Mouse (Mus musculus) CH12.LX (cell line): ENCODE data around the gene Atf7ip2. TPM values are rescaled to one million over a fixed set of nuclear protein-coding genes. Genes with fewer than 3 reads are reported as not detected.

Experiments
- DNase-seq: peaks from one replicate; pipeline ENCODE4 v3.0.0-alpha.2; 2013; ENCODE audit errors: extremely low read depth
- H3K27ac ChIP-seq: 2 replicates; pipeline ENCODE4 v1.5.1; 2012; ENCODE audit warnings: low read depth, mild to moderate bottlenecking, control low read depth, moderate library complexity; ENCODE audit not compliant: insufficient read depth
- H3K27me3 ChIP-seq: replicated peaks from 2 replicates; pipeline ENCODE3; 2012; ENCODE audit warnings: inconsistent platforms
- H3K36me3 ChIP-seq, 2 experiments: replicated peaks in 1 of 2; 2 replicates each; pipeline versions ENCODE3 to v1.6.1; 2012; ENCODE audit warnings: inconsistent platforms in 1 of 2, low read length in 1 of 2, mild to moderate bottlenecking in 1 of 2, mixed read lengths in 1 of 2, moderate library complexity in 1 of 2; ENCODE audit not compliant: control insufficient read depth in 1 of 2, insufficient read depth in 1 of 2
- H3K4me1 ChIP-seq, 2 experiments: 2 replicates each; pipeline ENCODE4 v1.6.1; 2012; ENCODE audit warnings: inconsistent platforms in 1 of 2, moderate library complexity in 1 of 2; ENCODE audit not compliant: insufficient read depth in 2 of 2, control insufficient read depth in 1 of 2
- H3K4me2 ChIP-seq: 2 replicates; pipeline ENCODE4 v1.6.1; 2012; ENCODE audit warnings: low read depth, mild to moderate bottlenecking, control low read depth; ENCODE audit not compliant: poor library complexity, insufficient read depth, severe bottlenecking
- H3K4me3 ChIP-seq, 3 experiments: fragments of 150-350 bp in 1 of 3; sonication (generic) in 1 of 3; replicated peaks in 1 of 3; 2 replicates each; pipeline versions ENCODE3 to v1.5.1; 2011 to 2012; ENCODE audit warnings: low read depth in 2 of 3, low read length in 2 of 3, mild to moderate bottlenecking in 2 of 3, moderate library complexity in 2 of 3, control low read depth in 1 of 3, improper control_type of control experiment in 1 of 3, inconsistent platforms in 1 of 3, mixed read lengths in 1 of 3; ENCODE audit not compliant: poor library complexity in 1 of 3
- H3K79me2 ChIP-seq: replicated peaks from 2 replicates; pipeline ENCODE4 v1.6.1; 2012; ENCODE audit warnings: mild to moderate bottlenecking, moderate library complexity; ENCODE audit not compliant: control insufficient read depth, poor library complexity, insufficient read depth, severe bottlenecking; ENCODE audit errors: extremely low read depth
- H3K9ac ChIP-seq: 2 replicates; pipeline ENCODE4 v1.6.1; 2012; ENCODE audit warnings: low read depth, mild to moderate bottlenecking, control low read depth, moderate library complexity; ENCODE audit not compliant: insufficient read depth
- H3K9me3 ChIP-seq: replicated peaks from 2 replicates; pipeline ENCODE3; 2012; ENCODE audit warnings: low read length, inconsistent platforms, mixed read lengths
- BHLHE40 ChIP-seq: IDR thresholded peaks from 2 replicates; pipeline ENCODE4 v1.6.1; 2011; ENCODE audit warnings: mild to moderate bottlenecking, low read depth, low read length, improper control_type of control experiment
- CHD1 ChIP-seq: IDR thresholded peaks from 2 replicates; pipeline ENCODE4 v1.6.1; 2012; ENCODE audit warnings: low read depth, low read length, improper control_type of control experiment, inconsistent platforms
- CHD2 ChIP-seq: IDR thresholded peaks from 2 replicates; pipeline ENCODE4 v1.6.1; 2011; ENCODE audit warnings: low read length, improper control_type of control experiment
- CTCF ChIP-seq, 2 experiments: IDR thresholded peaks in 1 of 2; conservative IDR thresholded peaks in 1 of 2; 2 replicates each; pipeline ENCODE4 v1.5.1; 2011 to 2012; ENCODE audit warnings: low read depth in 2 of 2, low read length in 2 of 2, improper control_type of control experiment in 1 of 2, inconsistent platforms in 1 of 2, mild to moderate bottlenecking in 1 of 2, moderate library complexity in 1 of 2
- E2F4 ChIP-seq: IDR thresholded peaks from 2 replicates; pipeline ENCODE4 v1.6.1; 2011; ENCODE audit warnings: low read depth, low read length, improper control_type of control experiment; ENCODE audit not compliant: insufficient replicate concordance
- ELF1 ChIP-seq: IDR thresholded peaks from 2 replicates; pipeline ENCODE4 v1.6.1; 2014; ENCODE audit warnings: low read depth, mild to moderate bottlenecking, inconsistent platforms, low read length, improper control_type of control experiment
- EP300 ChIP-seq: IDR thresholded peaks from 2 replicates; pipeline ENCODE4 v1.6.1; 2011; ENCODE audit warnings: low read length, improper control_type of control experiment
- ETS1 ChIP-seq: conservative IDR thresholded peaks from 2 replicates; pipeline ENCODE4 v1.6.1; 2012; ENCODE audit warnings: low read depth, mild to moderate bottlenecking, inconsistent platforms, low read length, improper control_type of control experiment, moderate library complexity
- GABPA ChIP-seq: IDR thresholded peaks from 2 replicates; pipeline ENCODE4 v1.6.1; 2012; ENCODE audit warnings: low read depth, low read length, improper control_type of control experiment, inconsistent platforms; ENCODE audit not compliant: insufficient replicate concordance
- HCFC1 ChIP-seq: IDR thresholded peaks from 2 replicates; pipeline ENCODE4 v1.6.1; 2012; ENCODE audit warnings: low read depth, mild to moderate bottlenecking, inconsistent platforms, low read length, improper control_type of control experiment
- IRF4 ChIP-seq: IDR thresholded peaks from 2 replicates; pipeline ENCODE4 v1.6.1; 2014; ENCODE audit warnings: low read depth, mild to moderate bottlenecking, inconsistent platforms, low read length, improper control_type of control experiment
- JUN ChIP-seq: IDR thresholded peaks from 2 replicates; pipeline ENCODE4 v1.6.1; 2011; ENCODE audit warnings: low read depth, mild to moderate bottlenecking, low read length, improper control_type of control experiment, moderate library complexity; ENCODE audit not compliant: insufficient read depth
- JUND ChIP-seq: conservative IDR thresholded peaks from 2 replicates; pipeline ENCODE4 v1.6.1; 2011; ENCODE audit warnings: low read depth, low read length, improper control_type of control experiment
- KAT2A ChIP-seq: IDR thresholded peaks from 2 replicates; pipeline ENCODE4 v1.6.1; 2012; ENCODE audit warnings: low read length, improper control_type of control experiment, inconsistent platforms; ENCODE audit not compliant: insufficient replicate concordance
- MAFK ChIP-seq: IDR thresholded peaks from 2 replicates; pipeline ENCODE4 v1.6.1; 2011; ENCODE audit warnings: low read length, improper control_type of control experiment; ENCODE audit not compliant: insufficient replicate concordance
- MAX ChIP-seq: IDR thresholded peaks from 2 replicates; pipeline ENCODE4 v1.6.1; 2011; ENCODE audit warnings: low read length, improper control_type of control experiment
- MAZ ChIP-seq: IDR thresholded peaks from 2 replicates; pipeline ENCODE4 v1.6.1; 2012; ENCODE audit warnings: low read depth, mild to moderate bottlenecking, inconsistent platforms, low read length, improper control_type of control experiment, moderate library complexity
- MEF2A ChIP-seq: IDR thresholded peaks from 2 replicates; pipeline ENCODE4 v1.6.1; 2014; ENCODE audit warnings: low read depth, mild to moderate bottlenecking, inconsistent platforms, low read length, improper control_type of control experiment, borderline replicate concordance
- MXI1 ChIP-seq: IDR thresholded peaks from 2 replicates; pipeline ENCODE4 v1.6.1; 2011; ENCODE audit warnings: mild to moderate bottlenecking, low read depth, low read length, improper control_type of control experiment
- MYC ChIP-seq: IDR thresholded peaks from 2 replicates; pipeline ENCODE4 v1.6.1; 2011; ENCODE audit warnings: low read depth, mild to moderate bottlenecking, improper control_type of control experiment, low read length
- NELFE ChIP-seq: IDR thresholded peaks from 2 replicates; pipeline ENCODE4 v1.6.1; 2011; ENCODE audit warnings: low read depth, low read length, improper control_type of control experiment
- NRF1 ChIP-seq: IDR thresholded peaks from 2 replicates; pipeline ENCODE4 v1.6.1; 2014; ENCODE audit warnings: low read depth, mild to moderate bottlenecking, inconsistent platforms, low read length, improper control_type of control experiment, moderate library complexity
- PAX5 ChIP-seq: IDR thresholded peaks from 2 replicates; pipeline ENCODE4 v1.6.1; 2012; ENCODE audit warnings: low read length, inconsistent platforms, mixed read lengths
- POLR2A ChIP-seq: IDR thresholded peaks from 2 replicates; pipeline ENCODE4 v1.6.1; 2011; ENCODE audit warnings: low read depth, mild to moderate bottlenecking, improper control_type of control experiment, low read length
- POLR2AphosphoS2 ChIP-seq: IDR thresholded peaks from 2 replicates; pipeline ENCODE4 v1.6.1; 2011; ENCODE audit warnings: low read depth, low read length, improper control_type of control experiment
- RAD21 ChIP-seq: IDR thresholded peaks from 2 replicates; pipeline ENCODE4 v1.6.1; 2011; ENCODE audit warnings: low read depth, mild to moderate bottlenecking, low read length, improper control_type of control experiment, moderate library complexity
- RCOR1 ChIP-seq: conservative IDR thresholded peaks from 2 replicates; pipeline ENCODE4 v1.6.1; 2012; ENCODE audit warnings: low read depth, mild to moderate bottlenecking, inconsistent platforms, low read length, improper control_type of control experiment
- SIN3A ChIP-seq: IDR thresholded peaks from 2 replicates; pipeline ENCODE4 v1.6.1; 2012; ENCODE audit warnings: low read length, improper control_type of control experiment, inconsistent platforms
- SMC3 ChIP-seq: IDR thresholded peaks from 2 replicates; pipeline ENCODE4 v1.6.1; 2011; ENCODE audit warnings: low read depth, low read length, improper control_type of control experiment
- TBP ChIP-seq: conservative IDR thresholded peaks from 2 replicates; pipeline ENCODE4 v1.6.1; 2011; ENCODE audit warnings: low read depth, low read length, improper control_type of control experiment
- TCF12 ChIP-seq: IDR thresholded peaks from 2 replicates; pipeline ENCODE4 v1.6.1; 2014; ENCODE audit warnings: low read depth, mild to moderate bottlenecking, inconsistent platforms, low read length, improper control_type of control experiment
- UBTF ChIP-seq: IDR thresholded peaks from 2 replicates; pipeline ENCODE4 v1.6.1; 2012; ENCODE audit warnings: low read depth, mild to moderate bottlenecking, inconsistent platforms, low read length, improper control_type of control experiment, moderate library complexity
- USF1 ChIP-seq: IDR thresholded peaks from 2 replicates; pipeline ENCODE4 v1.6.1; 2014; ENCODE audit warnings: low read depth, mild to moderate bottlenecking, inconsistent platforms, low read length, improper control_type of control experiment
- USF2 ChIP-seq: conservative IDR thresholded peaks from 2 replicates; pipeline ENCODE4 v1.6.1; 2011; ENCODE audit warnings: low read depth, low read length, improper control_type of control experiment
- ZC3H11A ChIP-seq: IDR thresholded peaks from 2 replicates; pipeline ENCODE4 v1.6.1; 2012; ENCODE audit warnings: low read depth, mild to moderate bottlenecking, inconsistent platforms, low read length, improper control_type of control experiment
- ZKSCAN1 ChIP-seq: IDR thresholded peaks from 2 replicates; pipeline ENCODE4 v1.6.1; 2012; ENCODE audit warnings: low read depth, inconsistent platforms, low read length, improper control_type of control experiment, borderline replicate concordance
- ZMIZ1 ChIP-seq: IDR thresholded peaks from 2 replicates; pipeline ENCODE4 v1.6.1; 2012; ENCODE audit warnings: low read depth, mild to moderate bottlenecking, inconsistent platforms, low read length, improper control_type of control experiment
- ZNF384 ChIP-seq: IDR thresholded peaks from 2 replicates; pipeline ENCODE4 v1.6.1; 2012; ENCODE audit warnings: low read depth, low read length, improper control_type of control experiment, inconsistent platforms
- dilution Hi-C: fragments of 300-500 bp; cut with MboI; formaldehyde crosslinking; loops from 2 replicates; pipeline ENCODE4 v1.14.3; 2020; ENCODE audit warnings: low sequenced_read_pairs; ENCODE audit not compliant: extremely low pct_unique_long_range_greater_than_20kb, extremely low pct_ligation_motif_present
- in situ Hi-C: fragments of 300-500 bp; cut with MboI; formaldehyde crosslinking; loops from 3 replicates; pipeline ENCODE4 v1.14.3; 2019; ENCODE audit warnings: low sequenced_read_pairs, low pct_ligation_motif_present, low pct_unique_long_range_greater_than_20kb, mixed read lengths
- polyA plus RNA-seq: library from polyadenylated mRNA; unstranded; fragments of >175 nt; gene quantifications from 2 replicates; pipeline ENCODE4 v1.2.1, GENCODE M21; 2012; ENCODE audit warnings: low read depth; ENCODE audit not compliant: insufficient read length
- total RNA-seq, 2 experiments: library from RNA; depleted of rRNA; stranded (reverse); fragments of 300-350 nt in 1 of 2; fragments of >200 nt in 1 of 2; gene quantifications; 2 replicates each; pipeline ENCODE4 v1.2.3; 2012 to 2014

Atf7ip2 gene
- total and polyA plus RNA-seq, 3 experiments, result not detected

DNA sequence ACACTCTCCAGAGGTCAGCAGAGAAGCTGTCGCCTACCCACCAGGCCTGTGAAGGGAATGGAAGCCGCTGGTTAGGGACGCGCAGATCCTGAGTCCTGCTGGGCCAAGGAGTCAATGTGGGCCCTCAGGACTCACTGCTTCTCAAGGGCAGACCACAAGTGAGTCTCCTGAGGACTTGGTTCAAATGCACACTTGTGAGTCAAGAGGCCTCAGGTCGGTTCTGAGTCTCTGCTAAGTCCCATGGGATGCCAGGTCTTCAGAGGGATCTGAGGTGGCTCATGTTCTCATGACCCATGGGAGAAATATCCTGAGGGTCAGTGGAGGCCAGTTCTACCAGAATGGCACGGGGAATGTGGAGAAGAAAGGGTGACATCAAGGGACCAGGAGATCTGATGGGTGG is 95.6 kb downstream of the Atf7ip2 start:
- dilution Hi-C loops, result no loop called here
- H3K9ac ChIP-seq, result no peak overlapping the region
- H3K27me3 ChIP-seq, result peaks cover 9% of the 10 kb centered on the region
- H3K4me1 ChIP-seq, result peaks cover 20 to 31% of the 10 kb centered on the region in 2 experiments
- H3K4me2 ChIP-seq, result no peak overlapping the region
- peak; percentile 49 for DNase-seq
- no peak for TF ChIP-seq ZC3H11A
- no peak for TF ChIP-seq USF2
- no peak for TF ChIP-seq KAT2A
- TF ChIP-seq TCF12, result no peak
- TF ChIP-seq MEF2A, result no peak
- TF ChIP-seq USF1, result no peak
- TF ChIP-seq NELFE, result 0 out of 2 replicates have a peak, but pooled peaks have one; percentile 16
- no peak for TF ChIP-seq GABPA
- TF ChIP-seq ETS1, result peak; percentile 37; the same call in 1 of the 2 replicates
- no peak for TF ChIP-seq SMC3
- no peak for TF ChIP-seq UBTF
- no peak for TF ChIP-seq CHD1
- no peak for TF ChIP-seq NRF1
- TF ChIP-seq MXI1, result no peak
- no peak for TF ChIP-seq MAZ
- no peak for TF ChIP-seq CHD2
- TF ChIP-seq CTCF (conservative IDR thresholded peaks at IDR 0.05 in 1 of 2, IDR thresholded peaks at IDR 0.05 in 1 of 2; ENCODE audit: low read depth in 2 of 2, low read length in 2 of 2), result no peak
- no peak for TF ChIP-seq JUND
- TF ChIP-seq ZMIZ1, result no peak
- no peak for TF ChIP-seq POLR2AphosphoS2
- TF ChIP-seq E2F4, result no peak
- TF ChIP-seq MAFK, result 0 out of 2 replicates have a peak, but pooled peaks have one; percentile 31
- no peak for TF ChIP-seq HCFC1
- no peak for TF ChIP-seq PAX5
- no peak for TF ChIP-seq RCOR1
- peak; percentile 84 for TF ChIP-seq BHLHE40
- TF ChIP-seq ZNF384, result no peak
- no peak for TF ChIP-seq SIN3A
- TF ChIP-seq ZKSCAN1, result no peak
- no peak for TF ChIP-seq MAX
- no peak for TF ChIP-seq TBP
- no peak for TF ChIP-seq MYC
- no peak for TF ChIP-seq JUN
- peak; percentile 58 for TF ChIP-seq EP300
- TF ChIP-seq RAD21, result no peak
- TF ChIP-seq POLR2A, result no peak
- peak; percentile 43; the same call in 1 of the 2 replicates for TF ChIP-seq IRF4
- TF ChIP-seq ELF1, result no peak
- TF ChIP-seq, all 38 proteins: peak for 6
- Histone ChIP-seq H3K4me3 (no peak overlapping the region), H3K9me3 (no peaks in the 10 kb centered on the region), H3K27ac (no peak overlapping the region), H3K36me3 (no peaks in the 10 kb centered on the region), H3K79me2 (no peaks in the 10 kb centered on the region)
- in situ Hi-C loops, result no loop called here
